Mouse (Mus musculus): ENCODE measurements around the gene Shq1.
A peak's percentile ranks its signal among the peaks of the same experiment; 100 is the strongest.

GRCm38 (mm10) chr6:100628223-100628622 is 42.7 kb downstream of the Shq1 start:
- no peak for TF ChIP-seq CTCF (IDR thresholded peaks at IDR 0.05; ENCODE audit: low read depth)
- peak; percentile 45; the same call in 1 of the 2 replicates for TF ChIP-seq EP300 (IDR thresholded peaks at IDR 0.05; ENCODE audit: low read depth)
